In the genomic region with DNA sequence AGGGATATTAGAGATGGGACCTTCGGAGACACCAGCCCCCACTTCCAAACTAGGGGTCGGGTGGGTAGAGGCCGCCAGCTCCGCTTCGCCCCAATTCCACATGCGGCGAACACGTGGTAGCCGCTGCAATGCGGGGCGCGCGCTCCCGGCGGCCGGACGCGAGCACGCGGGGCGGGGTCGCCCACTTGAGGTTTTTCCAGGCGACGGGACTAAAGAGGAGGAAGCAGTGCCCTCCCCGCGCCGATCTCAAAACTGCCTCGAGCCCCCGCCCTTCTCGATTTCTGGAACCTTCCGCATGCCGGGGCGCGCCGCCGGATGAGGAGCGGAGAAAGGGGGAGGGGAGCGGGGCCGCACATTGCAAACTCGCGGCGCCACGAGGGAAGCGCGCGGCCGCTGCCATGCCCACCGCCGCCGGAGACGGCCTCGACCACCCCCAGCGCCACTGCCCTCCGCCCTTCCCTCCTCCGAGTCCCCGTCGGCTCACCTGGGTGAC, we compare ENCODE assay signal across 8 mouse cellular contexts. TPM values are rescaled to one million over a fixed set of nuclear protein-coding genes. Genes with fewer than 3 reads are reported as not detected.
DNase-seq lines count a peak whose midpoint lies in the region; ATAC-seq and TF ChIP-seq lines count a peak whose summit lies in the region.

No protein-coding gene starts in this region.

- H3K27me3 ChIP-seq in MEL (ENCODE audit: control insufficient read depth in 1 of 2, insufficient read depth in 2 of 2, low read length in 2 of 2) = no peaks in the 10 kb centered on the region
- H3K27me3 ChIP-seq in cerebellum, adult 2 months (ENCODE audit: control insufficient read depth, insufficient read depth, low read length) = no peaks in the 10 kb centered on the region
- H3K27me3 ChIP-seq in hindbrain, embryonic 11.5 days (ENCODE audit: control insufficient read depth, insufficient read depth, low read length) = no peaks in the 10 kb centered on the region

- H3K4me1 ChIP-seq in MEL (ENCODE audit: control insufficient read depth in 1 of 2, insufficient read depth in 2 of 2, low read length in 2 of 2) = peaks cover 5 to 11% of the 10 kb centered on the region in 2 experiments
- no peaks in the 10 kb centered on the region; the same call in 1 of the 2 replicates for H3K4me1 ChIP-seq in cerebellum, adult 2 months (ENCODE audit: control insufficient read depth, insufficient read depth, low read length)
- 0 out of 2 replicates have a peak, but pooled peaks cover 3% of the 10 kb centered on the region for H3K4me1 ChIP-seq in hindbrain, embryonic 11.5 days (replicated peaks; ENCODE audit: control insufficient read depth, insufficient read depth, low read length)

- TF ChIP-seq RAD21 in MEL (IDR thresholded peaks at IDR 0.05; ENCODE audit: low read depth, low read length) = no peak

- no peak for TF ChIP-seq EP300 in MEL (IDR thresholded peaks at IDR 0.05; ENCODE audit: low read depth in 1 of 2, low read length in 2 of 2)

- peaks cover 43% of the 10 kb centered on the region for H3K79me2 ChIP-seq in MEL (ENCODE audit: control insufficient read depth, insufficient read depth, low read length, poor library complexity)

- TF ChIP-seq POLR2A in MEL (IDR thresholded peaks at IDR 0.05; ENCODE audit: control insufficient read depth in 1 of 2, insufficient read depth in 1 of 2, low read depth in 1 of 2, low read length in 2 of 2, poor library complexity in 1 of 2) = no peak
- TF ChIP-seq POLR2A in cerebellum, adult 2 months (IDR thresholded peaks at IDR 0.05; ENCODE audit: borderline replicate concordance, insufficient read depth, low read length) = 0 out of 2 replicates have a peak, but pooled peaks have one; percentile 40

- ATAC-seq in hindbrain, embryonic 11.5 days (ENCODE audit: low FRiP score) = peak; percentile 23

- peak overlapping the region; percentile 62 for H3K4me2 ChIP-seq in hindbrain, embryonic 11.5 days (replicated peaks; ENCODE audit: low read depth, low read length)

- under 1% methylated on average over 57 of the region's 57 CpGs for WGBS in cerebellum, adult 2 months
- under 1% methylated on average over 45 of the region's 57 CpGs for WGBS in hindbrain, embryonic 11.5 days

- no peaks in the 10 kb centered on the region for H3K9me3 ChIP-seq in MEL (replicated peaks; ENCODE audit: insufficient read depth, low read length)
- no peaks in the 10 kb centered on the region for H3K9me3 ChIP-seq in hindbrain, embryonic 11.5 days (ENCODE audit: control insufficient read depth, low read length)

- peak overlapping the region; percentile 95 for H3K9ac ChIP-seq in MEL (ENCODE audit: control insufficient read depth, low read depth, low read length, poor library complexity, severe bottlenecking)
- H3K9ac ChIP-seq in hindbrain, embryonic 11.5 days (ENCODE audit: low read depth, low read length) = peak overlapping the region; percentile 100

- peak overlapping the region; percentile 90 for H3K27ac ChIP-seq in MEL (ENCODE audit: control insufficient read depth, low read depth, low read length)
- H3K27ac ChIP-seq in cerebellum, adult 2 months (ENCODE audit: insufficient read depth, low read length) = peak overlapping the region; percentile 93
- H3K27ac ChIP-seq in hindbrain, embryonic 11.5 days (ENCODE audit: low read depth, low read length) = peak overlapping the region; percentile 97

- TF ChIP-seq CTCF in MEL (IDR thresholded peaks at IDR 0.05 in 2 of 3, conservative IDR thresholded peaks at IDR 0.05 in 1 of 3; ENCODE audit: control insufficient read depth in 1 of 3, insufficient read depth in 1 of 3, low read depth in 2 of 3, low read length in 3 of 3, poor library complexity in 1 of 3, severe bottlenecking in 1 of 3) = no peak
- no peak for TF ChIP-seq CTCF in cerebellum, adult 2 months (IDR thresholded peaks at IDR 0.05; ENCODE audit: borderline replicate concordance, insufficient read depth, low read depth, low read length)

- peaks cover 33 to 37% of the 10 kb centered on the region in 2 experiments for H3K36me3 ChIP-seq in MEL (ENCODE audit: control insufficient read depth in 1 of 2, insufficient read depth in 2 of 2, low read length in 2 of 2)
- peaks cover 13% of the 10 kb centered on the region for H3K36me3 ChIP-seq in hindbrain, embryonic 11.5 days (ENCODE audit: control insufficient read depth, insufficient read depth, low read length)

- peak; percentile 88 for DNase-seq in MEL (ENCODE audit: low read depth, low spot score)
- peak; percentile 90 to 91 for DNase-seq in cerebellum, adult 2 months
- DNase-seq in forelimb bud, embryonic 11.5 days (ENCODE audit: low read depth, low spot score) = peak; percentile 72
- DNase-seq in hindbrain, embryonic 11.5 days (ENCODE audit: low spot score) = peak; percentile 84
- peak; percentile 85 to 93 for DNase-seq in layer of hippocampus, postnatal 14 days (ENCODE audit: low spot score in 2 of 2)
- peak; percentile 97 for DNase-seq in lung, postnatal 10 days
- peak; percentile 85 for DNase-seq in ovary, postnatal 36 days (ENCODE audit: low spot score)
- peak; percentile 85 for DNase-seq in thymus, postnatal 25 days

- H3K4me3 ChIP-seq in MEL (ENCODE audit: control insufficient read depth in 1 of 2, insufficient read depth in 1 of 2, low read depth in 2 of 2, low read length in 2 of 2) = peak overlapping the region; percentile 88 to 89
- H3K4me3 ChIP-seq in cerebellum, adult 2 months (replicated peaks; ENCODE audit: insufficient read depth, low read depth, low read length) = peak overlapping the region; percentile 72
- H3K4me3 ChIP-seq in hindbrain, embryonic 11.5 days (ENCODE audit: low read depth, low read length) = peak overlapping the region; percentile 97

TF ChIP-seq in MEL, 35 proteins besides CTCF, POLR2A, EP300 and RAD21:
- TF ChIP-seq HCFC1 (IDR thresholded peaks at IDR 0.05; ENCODE audit: low read depth, low read length) (no peak), ZMIZ1 (IDR thresholded peaks at IDR 0.05; ENCODE audit: low read depth, low read length) (no peak), POLR2AphosphoS2 (IDR thresholded peaks at IDR 0.05; ENCODE audit: low read length) (no peak), CHD1 (IDR thresholded peaks at IDR 0.05; ENCODE audit: low read depth, low read length) (no peak), UBTF (IDR thresholded peaks at IDR 0.05; ENCODE audit: borderline replicate concordance, insufficient read depth, low read depth, low read length) (0 out of 2 replicates have a peak, but pooled peaks have one; percentile 77), MXI1 (IDR thresholded peaks at IDR 0.05; ENCODE audit: low read depth, low read length) (no peak), POLR2AphosphoS5 (IDR thresholded peaks at IDR 0.05; ENCODE audit: borderline replicate concordance, low read depth, low read length) (0 out of 2 replicates have a peak, but pooled peaks have one; percentile 98), USF1 (IDR thresholded peaks at IDR 0.05; ENCODE audit: low read depth, low read length) (no peak)

RNA-seq across cellular contexts. Expression of a gene that starts 0.5 kb away (rescaled TPM):
- total RNA-seq in MEL (2012; rRNA removed) = 233 and 319 TPM in 2 replicates
- 1,000 to 10,000 TPM in 1 of 2 experiments, 100 to 1,000 TPM in 1; 357 to 3,179 TPM for polyA plus RNA-seq in MEL (2012; ENCODE audit: insufficient read depth in 1 of 2, insufficient read length in 2 of 2, low read depth in 1 of 2, low replicate concordance in 2 of 2, missing spikeins in 1 of 2)
- polyA plus RNA-seq in cerebellum, adult 2 months (2012; rRNA removed) = 187 and 200 TPM in 2 replicates
- polyA plus RNA-seq in hindbrain, embryonic 11.5 days (2014; fragmentation: Nextera tagmentation; extraction: Ambion mirVana) = 409 and 478 TPM in 2 replicates
- total RNA-seq in layer of hippocampus, postnatal 14 days (2021) = 100 to 1,000 TPM; 176 to 196 TPM

RNA-seq across cellular contexts. Expression of a gene that starts 24.8 kb away (rescaled TPM):
- 5.0 and 5.2 TPM in 2 replicates for total RNA-seq in MEL (2012; rRNA removed)
- 1 to 10 TPM in 1 of 2 experiments, not detected in 1; 5.4 TPM for polyA plus RNA-seq in MEL (2012; ENCODE audit: insufficient read depth in 1 of 2, insufficient read length in 2 of 2, low read depth in 1 of 2, low replicate concordance in 2 of 2, missing spikeins in 1 of 2)
- 22.9 and 23.5 TPM in 2 replicates for polyA plus RNA-seq in cerebellum, adult 2 months (2012; rRNA removed)
- polyA plus RNA-seq in hindbrain, embryonic 11.5 days (2014; fragmentation: Nextera tagmentation; extraction: Ambion mirVana) = 12.9 and 13.1 TPM in 2 replicates
- 10 to 100 TPM; 21.0 to 22.1 TPM for total RNA-seq in layer of hippocampus, postnatal 14 days (2021)

RNA-seq across cellular contexts. Expression of a gene that starts 48.4 kb away (rescaled TPM):
- 130 and 164 TPM in 2 replicates for total RNA-seq in MEL (2012; rRNA removed)
- polyA plus RNA-seq in MEL (2012; ENCODE audit: insufficient read depth in 1 of 2, insufficient read length in 2 of 2, low read depth in 1 of 2, low replicate concordance in 2 of 2, missing spikeins in 1 of 2) = 100 to 1,000 TPM in 1 of 2 experiments, not detected in 1; 179 TPM
- 57.0 and 62.2 TPM in 2 replicates for polyA plus RNA-seq in cerebellum, adult 2 months (2012; rRNA removed)
- polyA plus RNA-seq in hindbrain, embryonic 11.5 days (2014; fragmentation: Nextera tagmentation; extraction: Ambion mirVana) = 35.2 and 37.9 TPM in 2 replicates
- total RNA-seq in layer of hippocampus, postnatal 14 days (2021) = 10 to 100 TPM; 11.4 to 15.3 TPM

RNA-seq across cellular contexts. Expression of a gene that starts 58.6 kb away (rescaled TPM):
- 490 and 593 TPM in 2 replicates for total RNA-seq in MEL (2012; rRNA removed)
- polyA plus RNA-seq in MEL (2012; ENCODE audit: insufficient read depth in 1 of 2, insufficient read length in 2 of 2, low read depth in 1 of 2, low replicate concordance in 2 of 2, missing spikeins in 1 of 2) = 100 to 1,000 TPM in 1 of 2 experiments, not detected in 1; 465 TPM
- polyA plus RNA-seq in cerebellum, adult 2 months (2012; rRNA removed) = 10.6 and 11.9 TPM in 2 replicates
- 13.4 and 13.7 TPM in 2 replicates for polyA plus RNA-seq in hindbrain, embryonic 11.5 days (2014; fragmentation: Nextera tagmentation; extraction: Ambion mirVana)
- total RNA-seq in layer of hippocampus, postnatal 14 days (2021) = 1 to 10 TPM; 3.7 to 4.2 TPM

Comparison
In these comparisons a context has a peak if more than half of its experiments do, and no peak if none do; other contexts are left out.
1. Peak in every context shown above with its lines: DNase-seq, ATAC-seq, H3K4me3 ChIP-seq and H3K27ac ChIP-seq.